Mouse (Mus musculus) c-Kit-positive CD71-positive TER-119-negative erythroid progenitor cells, embryonic 14.5 days (primary cell): ENCODE measurements around the gene Trappc4.
"Not testable (repeated sequence)": the region's sequence is repeated elsewhere in the genome, so short reads cannot be mapped to it uniquely, and the experiment has no call there.

ENCODE experiments used
- DNase-seq: peaks from one replicate; pipeline ENCODE4 v3.0.0-alpha.2; 2013; ENCODE audit warnings: low read depth

Trappc4 gene

GRCm38 (mm10) chr9:44406906-44407751 lies at the start of gene Trappc4, which contains the start of gene Rps25:
TSS of gene Trappc4 (minus strand) at chr9:44407600.
TSS of gene Rps25 (plus strand) at chr9:44407139.
- peak; percentile 93 for DNase-seq

DNA sequence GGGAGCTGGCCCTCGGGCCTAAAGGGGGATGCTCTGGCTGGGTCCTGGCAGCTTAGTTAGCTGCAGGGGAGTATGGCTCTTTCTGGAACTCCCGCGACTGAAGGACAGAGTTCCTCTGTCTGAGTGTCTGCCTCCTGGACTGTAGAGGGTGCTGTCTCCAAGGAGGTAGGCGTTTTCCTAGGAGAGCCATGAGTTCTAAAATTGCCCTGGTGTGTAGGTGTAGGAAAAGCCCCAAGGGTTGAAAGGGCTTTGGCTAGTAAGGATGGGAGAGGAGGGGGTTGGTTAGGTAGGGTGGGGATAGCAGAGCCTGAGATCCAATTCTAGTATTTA lies 47.5 kb upstream of the Trappc4 start, which contains the start of gene Upk2:
Upk2 (minus strand) TSS at position 86 of the 330 bp plus-strand sequence.
- DNase-seq, result no peak

- DNase-seq, result peak; percentile 50
Observed at GRCm38 (mm10) chr9:44454132-44454890, 46.9 kb upstream of the Trappc4 start.

DNA sequence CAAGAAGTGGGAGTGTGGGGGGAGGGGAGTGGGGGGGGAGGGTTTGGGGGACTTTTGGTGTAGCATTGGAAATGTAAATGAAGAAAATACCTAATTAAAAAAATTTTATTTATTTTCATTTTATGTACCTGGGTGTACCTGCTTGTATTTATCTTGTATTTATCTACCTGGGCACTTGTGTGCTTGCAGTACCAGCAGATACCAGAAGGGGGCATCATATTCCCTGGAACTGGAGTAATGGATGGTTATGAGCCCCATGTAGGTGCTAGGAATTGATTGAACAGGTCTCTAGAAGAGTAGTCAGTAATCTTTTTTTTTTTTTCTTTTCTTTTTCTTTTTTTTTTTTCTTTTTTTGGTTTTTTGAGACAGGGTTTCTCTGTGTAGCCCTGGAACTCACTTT lies 43.0 kb upstream of the Trappc4 start:
- peak; percentile 23 for DNase-seq

DNA sequence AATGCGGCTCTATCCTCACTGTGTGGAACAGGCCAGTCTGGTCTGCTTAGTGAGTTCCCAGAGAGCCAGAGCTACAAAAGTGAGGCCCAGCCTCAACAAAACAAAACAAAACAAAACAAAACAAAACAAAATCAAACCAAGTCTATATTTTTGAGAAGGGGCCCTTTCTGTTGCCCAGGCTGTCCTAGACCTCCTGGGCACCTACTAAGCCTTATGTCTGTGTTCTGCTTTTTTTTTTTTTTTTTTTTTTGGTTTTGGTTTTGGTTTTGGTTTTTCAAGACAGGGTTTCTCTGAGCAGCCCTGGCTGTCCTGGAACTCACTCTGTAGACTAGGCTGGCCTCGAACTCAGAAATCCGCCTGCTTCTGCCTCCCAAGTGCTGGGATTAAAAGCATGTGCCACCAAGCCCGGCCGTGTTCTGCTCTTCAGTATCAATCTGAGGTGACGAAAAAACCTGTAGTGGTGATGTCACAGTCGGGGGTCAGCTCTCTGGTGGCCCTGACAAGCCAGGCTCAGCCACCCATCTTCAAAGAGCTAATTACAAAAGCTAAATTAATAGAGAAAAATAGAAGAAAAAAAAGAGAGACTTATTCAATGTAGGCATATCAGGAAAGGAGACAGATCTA lies 37.1 kb upstream of the Trappc4 start:
- not testable (repeated sequence) for DNase-seq

DNA sequence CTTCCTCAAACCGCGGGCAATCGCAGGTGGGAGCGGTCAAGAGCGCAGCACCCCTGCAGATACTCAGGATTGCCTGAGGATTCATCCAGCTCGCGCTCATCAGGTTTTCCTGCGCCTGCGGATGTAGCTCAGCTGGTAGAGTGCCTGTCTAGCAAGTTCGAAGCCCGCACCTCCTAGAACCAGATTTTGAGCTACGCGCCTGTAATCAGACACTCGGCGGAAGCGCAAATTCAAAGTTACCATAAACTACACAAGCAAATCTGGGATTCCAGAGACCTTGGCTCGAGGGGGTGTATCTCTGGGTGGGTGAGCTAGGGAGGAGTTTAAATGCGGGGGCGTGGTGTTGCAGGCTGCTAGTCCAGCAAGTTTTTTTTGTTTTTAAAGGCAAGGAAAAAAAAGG lies 33.6 kb upstream of the Trappc4 start, which contains the start of gene Foxr1:
Foxr1 (minus strand) TSS at position 176 of the 400 bp plus-strand sequence.
- DNase-seq, result no peak

DNA sequence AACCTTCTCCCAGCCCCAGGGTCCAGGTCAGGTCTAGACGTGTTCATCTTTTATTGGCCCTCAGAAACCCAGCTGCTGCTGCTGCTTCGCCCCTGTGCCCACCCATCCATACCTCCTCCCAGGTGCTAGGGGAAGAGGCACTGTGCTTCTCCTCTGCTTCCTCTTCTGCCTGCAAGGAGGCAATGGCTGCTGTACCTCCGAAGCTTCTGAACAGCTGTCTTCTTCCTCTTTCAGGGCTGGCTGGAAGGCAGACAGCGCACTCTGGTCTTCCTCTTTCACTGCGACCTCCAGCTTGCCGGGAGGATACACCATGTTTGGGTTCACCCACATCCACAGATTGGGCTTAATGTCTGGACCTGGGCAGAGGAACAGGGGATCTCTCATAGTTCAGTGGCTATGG lies 28.3 kb upstream of the Trappc4 start:
- DNase-seq, result no peak

GRCm38 (mm10) chr9:44432577-44433185 lies 25.3 kb upstream of the Trappc4 start:
- no peak for DNase-seq

DNA sequence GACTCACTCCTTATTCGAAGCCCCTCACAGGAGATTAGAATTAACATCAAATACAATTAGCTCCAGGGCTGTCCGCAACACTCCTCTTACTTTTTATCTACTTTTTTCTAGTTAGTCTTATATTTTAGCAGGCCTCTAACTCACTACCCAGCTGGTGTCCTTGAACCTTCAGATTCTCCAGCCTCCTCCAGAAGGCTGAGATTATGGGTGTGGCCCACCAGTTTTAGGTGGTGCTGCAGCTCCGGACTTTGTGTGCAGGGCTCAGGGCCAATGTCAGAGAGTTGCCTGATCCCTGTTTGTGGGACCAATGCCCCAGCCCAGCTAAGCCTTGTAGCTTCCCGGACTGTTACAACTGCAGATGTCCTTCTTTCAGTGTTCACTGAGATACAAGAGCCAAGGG lies 16.2 kb upstream of the Trappc4 start:
- DNase-seq, result no peak

- DNase-seq, result no peak
Observed at GRCm38 (mm10) chr9:44420280-44420898, 13.0 kb upstream of the Trappc4 start.

DNA sequence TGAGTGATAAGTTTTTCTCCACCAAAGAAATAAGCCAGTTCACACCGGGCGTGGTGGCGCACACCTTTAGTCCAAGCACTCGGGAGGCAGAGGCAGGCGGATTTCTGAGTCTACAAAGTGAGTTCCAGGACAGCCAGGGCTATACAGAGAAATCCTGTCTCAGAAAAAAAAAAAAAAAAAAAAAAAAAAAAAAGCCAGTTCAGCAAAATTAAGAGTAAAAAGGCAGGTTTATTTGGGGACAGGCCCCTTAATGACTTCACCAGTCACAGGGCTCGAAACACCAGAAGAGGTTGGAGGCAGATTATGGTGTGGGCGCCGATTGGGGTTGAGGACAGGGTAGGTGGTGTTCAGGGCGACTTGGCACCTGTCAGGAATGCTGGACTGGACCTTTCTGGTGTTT lies 12.3 kb upstream of the Trappc4 start:
- DNase-seq, result not testable (repeated sequence)

GRCm38 (mm10) chr9:44418519-44419385 lies 11.4 kb upstream of the Trappc4 start, which contains the start of gene Ccdc84:
TSS of gene Ccdc84 (minus strand) at chr9:44418569.
- DNase-seq, result no peak

- peak; percentile 87 for DNase-seq
Observed at GRCm38 (mm10) chr9:44417892-44418363, 10.5 kb upstream of the Trappc4 start.

DNA sequence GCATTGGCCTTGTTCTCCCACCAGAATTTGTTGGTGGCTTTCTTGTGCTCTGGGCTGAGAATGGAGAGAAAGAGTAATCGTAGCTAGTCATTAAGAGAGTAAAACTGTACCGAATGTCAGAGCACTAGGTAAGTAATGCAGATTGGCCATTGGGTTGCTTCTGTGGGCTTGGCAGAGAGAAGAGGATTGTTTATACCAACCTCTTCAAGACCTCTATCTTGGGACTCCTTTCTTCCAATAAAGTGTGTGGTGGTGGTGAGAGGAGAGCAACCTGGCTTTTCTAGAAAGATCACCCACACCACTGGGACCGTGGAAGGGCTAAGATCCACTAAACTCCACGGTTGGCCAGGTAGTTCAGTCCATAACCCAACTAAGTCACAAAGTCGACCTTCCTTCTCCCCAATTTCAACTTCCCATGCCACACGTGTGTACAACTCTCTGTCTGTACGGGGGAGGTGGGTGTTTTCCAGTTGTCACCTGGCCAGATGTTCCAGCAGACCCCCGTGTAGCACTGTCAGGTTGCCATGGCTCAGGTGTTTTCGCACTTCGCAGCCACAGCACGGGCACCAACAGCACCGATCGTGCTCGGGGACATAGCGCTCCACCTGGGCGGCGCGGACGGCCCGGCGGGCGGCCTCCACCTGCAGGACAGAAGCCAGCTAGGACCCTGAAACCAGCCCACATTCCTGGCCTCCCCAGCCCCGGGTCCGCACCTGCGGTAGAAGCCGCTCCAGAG lies 9.9 kb upstream of the Trappc4 start:
- DNase-seq, result no peak

- no peak for DNase-seq
Observed at GRCm38 (mm10) chr9:44412781-44413180, 5.4 kb upstream of the Trappc4 start.

GRCm38 (mm10) chr9:44412306-44412705 lies 4.9 kb upstream of the Trappc4 start:
- no peak for DNase-seq

DNA sequence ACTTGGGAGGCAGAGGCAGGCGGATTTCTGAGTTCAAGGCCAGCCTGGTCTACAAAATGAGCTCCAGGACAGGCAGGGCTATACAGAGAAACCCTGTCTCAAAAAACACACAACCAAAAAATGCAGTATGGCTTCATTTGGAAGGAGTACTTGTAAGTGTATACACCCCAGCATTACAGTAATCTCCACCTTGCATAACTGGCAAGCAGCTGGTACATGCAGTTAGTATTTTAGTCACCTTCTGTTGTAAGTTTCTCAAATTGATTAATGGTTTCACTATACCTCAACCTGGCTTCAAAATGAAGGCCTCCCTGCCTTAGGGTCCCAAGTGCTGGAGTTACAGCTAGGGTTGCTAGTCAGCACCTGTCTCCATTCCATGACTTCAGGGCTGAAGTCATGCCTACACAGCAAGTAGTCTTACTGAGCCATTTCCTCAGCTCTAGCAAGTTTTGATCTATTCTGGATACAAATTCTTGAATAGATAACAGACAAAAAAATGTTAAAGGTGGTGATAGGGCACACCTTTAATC lies 4.3 kb upstream of the Trappc4 start:
- DNase-seq, result no peak

DNA sequence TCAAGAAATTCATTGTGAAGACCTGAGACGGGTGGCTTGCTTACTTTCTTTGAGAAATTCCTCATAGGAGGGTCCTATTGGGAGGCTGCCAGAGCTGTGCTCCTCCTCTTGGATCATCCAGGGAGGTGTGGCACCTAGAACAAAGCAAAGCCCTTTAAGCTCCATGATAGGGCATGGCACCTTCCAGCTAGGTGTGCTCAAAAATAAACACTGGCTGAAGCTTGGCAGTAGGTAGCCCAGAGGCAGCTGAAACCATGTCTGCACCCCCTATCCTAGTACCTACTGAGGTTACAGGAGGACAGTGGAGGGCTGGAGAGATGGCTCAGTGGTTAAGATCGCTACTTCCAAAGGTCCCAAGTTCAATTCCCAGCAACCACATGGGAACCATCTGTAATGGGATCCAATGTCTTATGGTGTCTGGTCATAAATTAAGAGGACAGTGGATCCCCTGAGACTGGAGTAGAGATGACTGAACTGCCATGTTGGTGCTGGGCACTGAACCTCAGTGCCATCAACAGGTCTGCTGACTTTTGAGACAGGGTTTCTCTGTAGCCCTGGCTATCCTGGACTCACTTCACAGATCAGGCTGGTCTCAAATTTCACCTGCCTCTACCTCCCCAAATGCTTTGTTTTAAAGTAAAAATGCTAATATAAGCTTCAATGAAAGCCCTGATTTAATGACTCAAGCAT lies 3.4 kb upstream of the Trappc4 start:
- DNase-seq, result no peak

DNA sequence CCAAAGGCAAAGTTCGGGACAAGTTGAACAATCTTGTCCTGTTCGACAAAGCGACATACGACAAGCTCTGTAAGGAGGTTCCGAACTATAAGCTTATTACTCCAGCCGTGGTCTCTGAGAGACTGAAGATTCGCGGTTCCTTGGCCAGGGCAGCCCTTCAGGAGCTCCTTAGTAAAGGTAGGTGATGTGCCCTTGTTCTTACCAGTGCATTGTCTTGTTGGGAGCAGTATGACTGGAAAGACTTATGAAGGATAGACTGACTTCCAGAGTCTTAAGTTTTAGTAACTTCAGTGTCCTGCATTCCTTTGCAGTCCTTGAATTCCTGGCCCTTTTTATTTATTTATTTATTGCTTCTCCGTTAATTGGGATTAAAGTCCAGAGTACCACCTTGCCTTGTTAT lies 1.3 kb upstream of the Trappc4 start:
- DNase-seq, result not testable (repeated sequence)
